Mouse (Mus musculus) heart, postnatal 0 days (tissue): ENCODE results near the gene Zbtb12.

Experiments used
- CTCF ChIP-seq: IDR thresholded peaks from 2 replicates; pipeline ENCODE4 v1.5.1; 2016; ENCODE audit warnings: antibody characterized with exemption, control low read depth, low read depth
- EP300 ChIP-seq: IDR thresholded peaks from 2 replicates; pipeline ENCODE4 v1.6.1; 2016; ENCODE audit warnings: antibody characterized with exemption, low read depth

- TF ChIP-seq EP300 (no peak), CTCF (no peak)
These were observed 53.0 kb downstream of the Zbtb12 start for GRCm38 (mm10) chr17:34932287-34932686.
